Mouse (Mus musculus) intestine, embryonic 16.5 days (tissue): ENCODE results near the gene Gpatch2. TPM values are rescaled to one million over a fixed set of nuclear protein-coding genes. Genes with fewer than 3 reads are reported as not detected.

Experiments used
- ATAC-seq: fragments of 200-750 bp; cut with Nextera tagmentation; 2 replicates; pipeline ENCODE4 v1.8.0; 2017; ENCODE audit warnings: moderate TSS enrichment, moderate library complexity
- H3K27ac ChIP-seq: fragments of 300-500 bp; sonication (generic); 2 replicates; pipeline ENCODE4 v1.5.1; 2014; ENCODE audit warnings: mild to moderate bottlenecking, low read length
- H3K27me3 ChIP-seq: fragments of 300-500 bp; sonication (generic); replicated peaks from 2 replicates; pipeline ENCODE4 v1.6.1; 2014; ENCODE audit warnings: low read length, control low read depth, mixed read lengths; ENCODE audit not compliant: control insufficient read depth, insufficient read depth
- H3K36me3 ChIP-seq: fragments of 300-500 bp; sonication (generic); 2 replicates; pipeline ENCODE4 v1.6.1; 2014; ENCODE audit warnings: low read length, control low read depth; ENCODE audit not compliant: control insufficient read depth, insufficient read depth
- H3K4me1 ChIP-seq: fragments of 300-500 bp; sonication (generic); 2 replicates; pipeline ENCODE4 v1.6.1; 2014; ENCODE audit warnings: low read length, control low read depth, mixed read lengths; ENCODE audit not compliant: control insufficient read depth, insufficient read depth
- H3K4me2 ChIP-seq: fragments of 300-500 bp; sonication (generic); 2 replicates; pipeline ENCODE4 v1.6.1; 2014; ENCODE audit warnings: low read depth, low read length, control low read depth
- H3K4me3 ChIP-seq: fragments of 300-500 bp; sonication (generic); 2 replicates; pipeline ENCODE4 v1.5.1; 2014; ENCODE audit warnings: mild to moderate bottlenecking, low read length
- H3K9ac ChIP-seq: fragments of 300-500 bp; sonication (generic); 2 replicates; pipeline ENCODE4 v1.6.1; 2014; ENCODE audit warnings: low read depth, low read length
- H3K9me3 ChIP-seq: fragments of 300-500 bp; sonication (generic); 2 replicates; pipeline ENCODE4 v1.6.1; 2016; ENCODE audit warnings: low read length, control low read depth; ENCODE audit not compliant: control insufficient read depth
- WGBS: fragments of 180-500 bp; shearing (Covaris S2); extraction: QIAGEN DNeasy Blood & Tissue Kit; methylation state at CpG from one replicate; pipeline ENCODE4 v1.1.7; 2014; 5-methylcytosine and 5-hydroxymethylcytosine counted together
- polyA plus RNA-seq: library from polyadenylated mRNA; unstranded; fragments of >200 nt; fragmentation: Nextera tagmentation; extraction: Ambion mirVana; gene quantifications from 2 replicates; pipeline ENCODE4 v1.2.1, GENCODE M21; 2015

Gpatch2 gene
- polyA plus RNA-seq, 1 experiment from 2014 or later = 16.5 TPM

GRCm38 (mm10) chr1:187240304-187240703 lies 25.0 kb downstream of the Gpatch2 start:
- H3K4me2 ChIP-seq = no peak overlapping the region
- 63% methylated on average over 3 of the region's 3 CpGs for WGBS

GRCm38 (mm10) chr1:187241329-187241728 lies 26.0 kb downstream of the Gpatch2 start:
- no peak overlapping the region for H3K4me3 ChIP-seq
- no peak overlapping the region for H3K27ac ChIP-seq

More at GRCm38 (mm10) chr1:187240304-187240703, 25.0 kb downstream of the Gpatch2 start:
- H3K9me3 ChIP-seq = no peaks in the 10 kb centered on the region
- peak; percentile 72 for ATAC-seq
- peaks cover 8% of the 10 kb centered on the region; the same call in 1 of the 2 replicates for H3K4me1 ChIP-seq
- H3K4me3 ChIP-seq = no peak overlapping the region
- H3K36me3 ChIP-seq = 0 out of 2 replicates have a peak, but pooled peaks cover 3% of the 10 kb centered on the region
- H3K27me3 ChIP-seq = no peaks in the 10 kb centered on the region
- no peak overlapping the region for H3K9ac ChIP-seq
- H3K27ac ChIP-seq = no peak overlapping the region

GRCm38 (mm10) chr1:187244734-187245133 lies 29.4 kb downstream of the Gpatch2 start:
- no peak for ATAC-seq
- Histone ChIP-seq H3K27me3 (no peaks in the 10 kb centered on the region), H3K4me3 (no peak overlapping the region), H3K9me3 (no peaks in the 10 kb centered on the region), H3K27ac (no peak overlapping the region), H3K36me3 (no peaks in the 10 kb centered on the region), H3K4me1 (0 out of 2 replicates have a peak, but pooled peaks cover 3% of the 10 kb centered on the region), H3K4me2 (no peak overlapping the region), H3K9ac (no peak overlapping the region)
- WGBS = 83% methylated on average over 5 of the region's 5 CpGs

More at GRCm38 (mm10) chr1:187241329-187241728, 26.0 kb downstream of the Gpatch2 start:
- Histone ChIP-seq H3K27me3 (no peaks in the 10 kb centered on the region), H3K9me3 (no peaks in the 10 kb centered on the region), H3K4me2 (no peak overlapping the region), H3K9ac (no peak overlapping the region), H3K36me3 (0 out of 2 replicates have a peak, but pooled peaks cover 3% of the 10 kb centered on the region), H3K4me1 (peaks cover 6% of the 10 kb centered on the region; the same call in 1 of the 2 replicates)
- peak; percentile 60 for ATAC-seq
- 74% methylated on average over 5 of the region's 5 CpGs for WGBS

DNA sequence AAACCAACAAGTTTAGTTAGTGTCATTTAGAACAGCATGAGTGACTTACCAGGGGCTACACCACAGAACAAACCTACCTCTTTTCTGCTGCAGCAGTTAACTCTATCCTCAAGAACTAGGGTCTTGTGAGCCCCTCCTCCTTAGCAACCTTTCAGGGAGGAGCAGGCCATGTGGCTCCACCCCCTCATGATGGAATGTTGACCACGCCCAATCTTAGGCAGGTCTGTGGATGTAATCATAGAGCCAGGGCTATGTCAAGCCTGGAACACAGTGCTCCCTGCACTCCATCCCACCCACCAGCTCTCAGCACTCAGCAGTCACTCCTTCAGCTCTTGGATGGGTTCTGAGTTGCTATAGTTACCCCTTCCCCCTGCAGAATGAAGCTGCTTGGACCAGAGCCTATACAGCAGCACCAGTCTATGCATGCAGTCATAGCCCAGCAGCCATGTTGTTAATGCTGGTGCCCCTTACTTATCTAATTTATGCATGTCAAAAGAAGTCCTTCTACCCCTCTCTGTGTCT lies 35.5 kb downstream of the Gpatch2 start:
- Histone ChIP-seq H3K36me3 (no peaks in the 10 kb centered on the region), H3K9ac (no peak overlapping the region), H3K27ac (no peak overlapping the region), H3K27me3 (no peaks in the 10 kb centered on the region), H3K9me3 (no peaks in the 10 kb centered on the region), H3K4me2 (no peak overlapping the region), H3K4me1 (no peaks in the 10 kb centered on the region), H3K4me3 (no peak overlapping the region)
- ATAC-seq = no peak
- WGBS = 95% methylated on average over 1 of the region's 1 CpGs

DNA sequence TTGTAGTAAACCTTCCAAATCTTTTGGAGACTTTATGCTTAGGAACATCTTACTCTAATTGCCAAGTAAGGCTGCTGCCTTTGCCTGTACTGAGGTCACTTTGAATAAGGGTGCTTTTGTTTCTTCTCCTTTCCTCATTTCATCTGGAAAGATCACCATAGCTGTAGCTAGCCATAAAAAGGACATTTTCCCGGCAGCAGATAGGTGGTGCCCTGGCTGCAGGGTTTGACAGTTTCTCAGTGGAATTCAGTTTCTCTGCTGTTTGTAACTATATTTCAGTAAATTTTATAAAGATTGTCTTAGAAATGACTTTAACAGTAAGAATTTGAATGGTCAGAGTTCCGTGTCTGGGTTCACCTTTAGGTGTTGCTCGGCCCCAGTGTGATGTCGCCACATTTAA lies 43.4 kb downstream of the Gpatch2 start:
- Histone ChIP-seq H3K27me3 (no peaks in the 10 kb centered on the region), H3K4me2 (no peak overlapping the region), H3K9me3 (no peaks in the 10 kb centered on the region), H3K4me3 (no peak overlapping the region), H3K36me3 (no peaks in the 10 kb centered on the region), H3K27ac (no peak overlapping the region), H3K9ac (no peak overlapping the region), H3K4me1 (no peaks in the 10 kb centered on the region)
- WGBS = 82% methylated on average over 4 of the region's 4 CpGs
- no peak for ATAC-seq

GRCm38 (mm10) chr1:187267601-187268000 lies 52.3 kb downstream of the Gpatch2 start:
- H3K27me3 ChIP-seq = no peaks in the 10 kb centered on the region
- H3K4me1 ChIP-seq = no peaks in the 10 kb centered on the region
- H3K27ac ChIP-seq = no peak overlapping the region
- H3K9ac ChIP-seq = no peak overlapping the region
- H3K4me3 ChIP-seq = no peak overlapping the region
- no peaks in the 10 kb centered on the region for H3K36me3 ChIP-seq
- 67% methylated on average over 4 of the region's 4 CpGs for WGBS
- H3K9me3 ChIP-seq = no peaks in the 10 kb centered on the region
- H3K4me2 ChIP-seq = no peak overlapping the region
- ATAC-seq = no peak

- H3K4me2 ChIP-seq = no peak overlapping the region
- no peaks in the 10 kb centered on the region for H3K27me3 ChIP-seq
- no peaks in the 10 kb centered on the region for H3K9me3 ChIP-seq
- 0 out of 2 replicates have a peak, but pooled peaks have one; percentile 40 for ATAC-seq
- no peak overlapping the region for H3K4me3 ChIP-seq
- no peaks in the 10 kb centered on the region for H3K4me1 ChIP-seq
- H3K9ac ChIP-seq = no peak overlapping the region
- no peaks in the 10 kb centered on the region for H3K36me3 ChIP-seq
- no peak overlapping the region for H3K27ac ChIP-seq
- 72% methylated on average over 10 of the region's 10 CpGs for WGBS
Observed at GRCm38 (mm10) chr1:187270318-187271247, 55.3 kb downstream of the Gpatch2 start.

- 71% methylated on average over 9 of the region's 9 CpGs for WGBS
- Histone ChIP-seq H3K4me1 (no peaks in the 10 kb centered on the region), H3K36me3 (no peaks in the 10 kb centered on the region), H3K9me3 (no peaks in the 10 kb centered on the region), H3K4me2 (no peak overlapping the region), H3K9ac (no peak overlapping the region), H3K27me3 (no peaks in the 10 kb centered on the region), H3K4me3 (no peak overlapping the region), H3K27ac (no peak overlapping the region)
- ATAC-seq = no peak
Observed at GRCm38 (mm10) chr1:187277324-187277723, 62.0 kb downstream of the Gpatch2 start.

DNA sequence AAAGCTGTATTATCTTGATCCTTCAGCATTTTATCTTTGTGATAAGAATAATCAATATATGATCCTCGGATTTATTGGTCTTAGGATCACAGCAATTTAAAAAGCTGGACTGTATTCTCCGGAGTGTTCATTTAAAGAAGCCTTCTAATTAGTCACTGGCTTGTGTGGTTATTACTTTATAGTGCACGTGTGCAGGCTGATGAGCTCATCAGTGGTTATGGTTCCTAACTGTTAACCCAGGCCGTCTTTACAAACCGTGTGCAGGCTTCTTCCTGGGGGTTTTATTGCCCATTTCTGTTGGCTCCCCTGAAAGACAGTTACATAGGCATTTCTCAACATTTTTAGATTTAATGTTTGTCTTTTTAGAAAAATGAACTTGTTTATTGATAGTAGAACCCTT lies 63.2 kb downstream of the Gpatch2 start:
- WGBS = 42% methylated on average over 5 of the region's 5 CpGs
- H3K9me3 ChIP-seq = no peaks in the 10 kb centered on the region
- no peak; the same call in 1 of the 2 replicates for ATAC-seq

More for the DNA sequence above, 63.2 kb downstream of the Gpatch2 start:
- no peak overlapping the region for H3K4me3 ChIP-seq
- no peak overlapping the region for H3K27ac ChIP-seq
- H3K27me3 ChIP-seq = no peaks in the 10 kb centered on the region
- H3K4me2 ChIP-seq = no peak overlapping the region
- H3K9ac ChIP-seq = no peak overlapping the region
- no peaks in the 10 kb centered on the region for H3K4me1 ChIP-seq
- no peaks in the 10 kb centered on the region for H3K36me3 ChIP-seq
